Mouse (Mus musculus): ENCODE measurements at regions not wholly inside any gene's neighbourhood (a gene's known extent, or its start where the extent isn't known, plus 50 kb on each side); places are given as distances from the start of the nearest gene placed in this dataset.

DNA sequence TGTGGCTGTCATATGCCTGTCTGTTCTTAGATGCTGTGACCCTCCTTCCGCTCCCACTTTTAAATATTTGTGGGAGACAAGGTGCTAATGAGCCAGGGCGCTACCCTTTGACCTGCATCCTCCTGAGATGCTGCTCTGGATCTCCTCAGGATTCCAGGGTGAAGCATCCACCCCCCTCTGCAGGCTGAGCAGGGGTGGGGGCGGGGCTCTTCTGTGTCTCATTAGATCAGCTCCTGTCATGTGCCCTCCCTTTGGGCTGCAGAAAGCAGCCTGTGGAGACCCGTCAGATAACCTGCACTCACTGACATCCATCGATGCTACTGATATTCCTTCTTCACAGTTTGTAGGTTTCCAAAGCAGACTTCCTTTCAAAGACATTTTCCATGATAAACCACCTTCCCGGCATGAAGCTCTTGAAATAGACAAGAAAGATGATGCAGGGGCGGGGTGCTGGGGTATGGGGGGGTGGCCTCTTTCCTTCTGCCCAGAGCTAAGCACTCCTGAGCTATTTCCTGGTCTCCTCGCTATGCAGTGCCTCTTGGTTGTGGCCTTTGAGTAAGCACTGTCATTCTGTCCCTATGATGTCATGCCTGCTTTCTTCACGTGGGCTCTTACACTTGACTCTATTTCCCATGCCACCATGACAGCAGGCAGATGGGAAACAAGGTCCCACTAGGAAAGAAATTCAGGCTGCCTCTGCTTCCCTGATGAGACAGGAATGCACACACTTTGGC, 200.4 kb upstream of the Kazn start:
- Histone ChIP-seq H3K9me3 (replicated peaks; ENCODE audit: control insufficient read depth, low read length) (no peaks in the 10 kb centered on the region), H3K4me2 (ENCODE audit: low read depth, low read length) (no peak overlapping the region), H3K27ac (ENCODE audit: low read length) (no peak overlapping the region), H3K36me3 (ENCODE audit: control insufficient read depth, insufficient read depth) (no peaks in the 10 kb centered on the region), H3K27me3 (ENCODE audit: control insufficient read depth, insufficient read depth, low read length) (0 out of 2 replicates have a peak, but pooled peaks cover 3% of the 10 kb centered on the region), H3K4me1 (ENCODE audit: control insufficient read depth, insufficient read depth, low read length) (no peaks in the 10 kb centered on the region), H3K9ac (ENCODE audit: low read length) (no peak overlapping the region), H3K4me3 (ENCODE audit: low read length) (no peak overlapping the region)
- WGBS: 44% methylated on average over 9 of the region's 9 CpGs
- ATAC-seq (replicated peaks; ENCODE audit: extremely low read depth, insufficient read depth, low FRiP score): no peak

DNA sequence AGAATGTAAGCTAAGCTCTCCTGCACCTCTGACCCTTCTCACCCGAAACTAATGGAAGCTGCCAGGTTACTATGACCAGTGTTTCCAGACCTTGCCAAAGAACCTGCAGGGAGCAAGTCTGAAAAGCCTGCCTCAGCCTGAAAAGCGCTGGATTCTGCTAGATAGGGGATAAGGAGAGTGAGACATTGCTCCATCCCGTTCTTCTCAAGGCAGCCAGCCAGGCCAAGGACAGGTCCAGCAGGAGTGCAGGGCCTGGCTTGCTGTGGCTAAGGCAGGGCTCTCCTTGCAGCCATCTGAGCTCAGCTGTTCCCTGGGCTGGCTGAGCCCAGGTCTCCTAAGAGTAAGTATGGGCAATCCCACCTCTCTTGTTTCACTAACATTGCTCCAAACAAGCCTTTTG, 185.4 kb upstream of the Kazn start:
- no peaks in the 10 kb centered on the region for H3K27me3 ChIP-seq (ENCODE audit: control insufficient read depth, insufficient read depth, low read length)
- H3K4me3 ChIP-seq (ENCODE audit: low read length): no peak overlapping the region
- no peaks in the 10 kb centered on the region for H3K9me3 ChIP-seq (replicated peaks; ENCODE audit: control insufficient read depth, low read length)
- WGBS: 72% methylated on average over 3 of the region's 3 CpGs
- no peak for ATAC-seq (replicated peaks; ENCODE audit: extremely low read depth, insufficient read depth, low FRiP score)
- no peak overlapping the region for H3K4me2 ChIP-seq (ENCODE audit: low read depth, low read length)
- no peaks in the 10 kb centered on the region for H3K36me3 ChIP-seq (ENCODE audit: control insufficient read depth, insufficient read depth)
- H3K9ac ChIP-seq (ENCODE audit: low read length): no peak overlapping the region
- H3K4me1 ChIP-seq (ENCODE audit: control insufficient read depth, insufficient read depth, low read length): no peaks in the 10 kb centered on the region
- no peak overlapping the region for H3K27ac ChIP-seq (ENCODE audit: low read length)

DNA sequence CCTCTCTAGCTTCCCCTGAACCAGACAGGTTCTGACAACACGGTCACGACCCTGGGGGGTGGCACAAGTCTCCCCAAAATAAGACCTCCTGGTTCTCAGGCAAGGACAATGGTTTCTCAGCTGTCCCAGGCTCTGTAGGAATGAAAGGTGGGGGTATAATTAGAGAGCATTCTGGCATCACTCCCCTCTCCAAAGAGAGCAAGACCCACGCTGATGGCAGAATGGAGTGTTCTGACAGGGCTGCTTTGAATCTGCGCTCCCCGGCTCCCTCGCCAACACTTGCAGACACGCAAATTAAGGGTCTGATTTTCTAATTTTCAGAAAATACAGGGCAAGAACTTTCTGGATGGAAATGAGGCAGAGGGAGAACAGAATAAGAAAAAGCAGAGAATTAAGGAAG, 181.2 kb upstream of the Kazn start:
- no peaks in the 10 kb centered on the region for H3K9me3 ChIP-seq (replicated peaks; ENCODE audit: control insufficient read depth, low read length)
- H3K27me3 ChIP-seq (ENCODE audit: control insufficient read depth, insufficient read depth, low read length): no peaks in the 10 kb centered on the region
- WGBS: 83% methylated on average over 7 of the region's 7 CpGs
- no peak overlapping the region for H3K27ac ChIP-seq (ENCODE audit: low read length)
- no peak for ATAC-seq (replicated peaks; ENCODE audit: extremely low read depth, insufficient read depth, low FRiP score)
- H3K9ac ChIP-seq (ENCODE audit: low read length): no peak overlapping the region
- no peaks in the 10 kb centered on the region for H3K36me3 ChIP-seq (ENCODE audit: control insufficient read depth, insufficient read depth)
- H3K4me3 ChIP-seq (ENCODE audit: low read length): no peak overlapping the region
- no peaks in the 10 kb centered on the region for H3K4me1 ChIP-seq (ENCODE audit: control insufficient read depth, insufficient read depth, low read length)
- H3K4me2 ChIP-seq (ENCODE audit: low read depth, low read length): no peak overlapping the region

DNA sequence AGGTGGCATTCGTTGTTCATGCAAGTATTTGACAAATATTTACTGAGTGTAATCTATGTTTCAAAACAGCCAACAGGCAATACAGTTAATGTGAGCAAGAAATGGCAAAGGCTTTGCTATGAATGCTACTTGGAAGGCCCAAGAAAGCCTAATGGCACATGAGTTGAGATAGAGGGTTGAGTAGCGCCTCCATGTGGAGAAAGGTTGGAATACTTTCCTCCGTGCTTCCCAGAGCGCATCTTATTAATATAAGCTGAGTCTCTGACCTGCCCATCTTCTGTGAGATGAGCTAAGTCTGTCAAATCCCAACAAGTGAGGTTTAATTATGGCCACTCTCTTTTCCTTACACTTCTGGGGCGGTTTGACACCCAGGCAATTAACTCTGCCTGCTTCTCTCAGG, 175.7 kb upstream of the Kazn start:
- no peaks in the 10 kb centered on the region for H3K9me3 ChIP-seq (replicated peaks; ENCODE audit: control insufficient read depth, low read length)
- no peaks in the 10 kb centered on the region for H3K4me1 ChIP-seq (ENCODE audit: control insufficient read depth, insufficient read depth, low read length)
- no peak overlapping the region for H3K9ac ChIP-seq (ENCODE audit: low read length)
- H3K27ac ChIP-seq (ENCODE audit: low read length): no peak overlapping the region
- no peak overlapping the region for H3K4me3 ChIP-seq (ENCODE audit: low read length)
- no peak overlapping the region for H3K4me2 ChIP-seq (ENCODE audit: low read depth, low read length)
- H3K27me3 ChIP-seq (ENCODE audit: control insufficient read depth, insufficient read depth, low read length): no peaks in the 10 kb centered on the region
- 59% methylated on average over 5 of the region's 5 CpGs for WGBS
- ATAC-seq (replicated peaks; ENCODE audit: extremely low read depth, insufficient read depth, low FRiP score): no peak
- H3K36me3 ChIP-seq (ENCODE audit: control insufficient read depth, insufficient read depth): no peaks in the 10 kb centered on the region

DNA sequence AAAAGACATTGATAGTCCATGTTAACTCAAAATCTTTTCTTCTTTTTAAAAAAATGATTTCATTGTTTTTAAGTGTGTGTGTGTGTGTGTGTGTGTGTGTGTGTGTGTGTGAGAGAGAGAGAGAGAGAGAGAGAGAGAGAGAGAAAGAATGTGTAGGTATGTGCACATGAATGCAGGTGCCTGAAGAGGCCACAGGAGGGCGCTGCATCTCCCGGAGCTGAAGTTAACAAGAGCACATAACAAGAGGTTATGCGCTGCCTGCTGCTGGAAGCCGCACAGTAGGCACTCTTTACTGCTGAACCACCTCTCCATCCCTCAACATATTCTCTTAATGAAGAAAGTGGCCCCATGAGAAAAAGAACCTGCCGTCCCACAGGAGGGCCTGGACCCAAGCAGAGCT, 172.6 kb upstream of the Kazn start:
- Histone ChIP-seq H3K4me2 (ENCODE audit: low read depth, low read length) (no peak overlapping the region), H3K27me3 (ENCODE audit: control insufficient read depth, insufficient read depth, low read length) (no peaks in the 10 kb centered on the region), H3K4me3 (ENCODE audit: low read length) (no peak overlapping the region), H3K9ac (ENCODE audit: low read length) (no peak overlapping the region), H3K9me3 (replicated peaks; ENCODE audit: control insufficient read depth, low read length) (no peaks in the 10 kb centered on the region), H3K36me3 (ENCODE audit: control insufficient read depth, insufficient read depth) (no peaks in the 10 kb centered on the region), H3K4me1 (ENCODE audit: control insufficient read depth, insufficient read depth, low read length) (no peaks in the 10 kb centered on the region), H3K27ac (ENCODE audit: low read length) (no peak overlapping the region)
- ATAC-seq (replicated peaks; ENCODE audit: extremely low read depth, insufficient read depth, low FRiP score): no peak
- WGBS: 87% methylated on average over 5 of the region's 5 CpGs

DNA sequence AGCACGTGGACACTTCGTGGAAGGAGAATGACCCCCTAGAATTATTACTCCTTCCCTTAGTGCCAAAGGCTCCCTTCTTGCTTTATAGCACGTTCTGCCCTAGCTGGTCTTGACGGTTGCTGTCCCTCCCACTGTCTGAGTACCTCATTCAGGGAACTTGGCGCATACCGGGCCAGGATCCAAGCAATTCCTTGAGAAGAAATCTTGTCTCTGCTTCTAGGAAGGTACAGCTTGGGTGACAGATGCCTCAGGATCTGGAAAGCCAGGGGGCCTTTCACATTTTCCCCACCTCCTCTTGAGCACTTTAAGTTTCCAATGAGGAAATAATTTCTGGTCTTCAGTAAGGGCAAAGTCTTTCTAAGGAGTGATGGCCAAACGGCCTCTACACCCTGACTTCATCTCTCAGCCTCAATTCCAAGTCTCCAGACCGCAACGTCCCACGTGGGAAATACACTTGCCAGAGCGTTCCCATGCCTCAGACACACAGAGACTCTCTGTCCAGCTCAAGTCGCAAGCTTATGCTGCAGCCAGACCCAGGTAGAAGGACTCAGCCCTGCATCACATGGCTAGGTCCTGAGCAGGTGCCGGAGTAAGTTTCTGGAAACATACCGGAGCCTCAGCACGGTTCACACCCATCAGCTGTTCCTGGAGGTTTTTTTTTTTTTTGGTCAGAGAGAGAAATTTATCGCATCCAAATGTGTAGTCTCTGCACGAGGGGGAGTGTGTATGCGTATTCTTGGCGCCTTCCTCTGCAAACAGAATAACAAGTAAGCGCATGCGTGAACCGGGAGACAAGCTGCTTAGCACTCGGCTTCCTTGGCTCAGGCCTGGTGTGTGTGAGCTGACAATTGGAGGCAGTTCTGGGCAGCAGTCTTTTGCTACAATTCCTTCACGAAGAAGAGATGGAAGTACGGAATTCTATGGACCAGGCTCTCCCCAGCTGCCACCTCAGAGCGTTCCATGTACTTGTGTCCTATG, 171.7 kb upstream of the Kazn start:
- no peaks in the 10 kb centered on the region for H3K36me3 ChIP-seq (ENCODE audit: control insufficient read depth, insufficient read depth)
- no peaks in the 10 kb centered on the region for H3K9me3 ChIP-seq (replicated peaks; ENCODE audit: control insufficient read depth, low read length)
- no peak overlapping the region for H3K27ac ChIP-seq (ENCODE audit: low read length)
- H3K4me2 ChIP-seq (ENCODE audit: low read depth, low read length): no peak overlapping the region
- H3K27me3 ChIP-seq (ENCODE audit: control insufficient read depth, insufficient read depth, low read length): no peaks in the 10 kb centered on the region
- WGBS: 72% methylated on average over 26 of the region's 26 CpGs
- H3K4me3 ChIP-seq (ENCODE audit: low read length): no peak overlapping the region
- H3K9ac ChIP-seq (ENCODE audit: low read length): no peak overlapping the region
- ATAC-seq (replicated peaks; ENCODE audit: extremely low read depth, insufficient read depth, low FRiP score): no peak
- no peaks in the 10 kb centered on the region for H3K4me1 ChIP-seq (ENCODE audit: control insufficient read depth, insufficient read depth, low read length)

DNA sequence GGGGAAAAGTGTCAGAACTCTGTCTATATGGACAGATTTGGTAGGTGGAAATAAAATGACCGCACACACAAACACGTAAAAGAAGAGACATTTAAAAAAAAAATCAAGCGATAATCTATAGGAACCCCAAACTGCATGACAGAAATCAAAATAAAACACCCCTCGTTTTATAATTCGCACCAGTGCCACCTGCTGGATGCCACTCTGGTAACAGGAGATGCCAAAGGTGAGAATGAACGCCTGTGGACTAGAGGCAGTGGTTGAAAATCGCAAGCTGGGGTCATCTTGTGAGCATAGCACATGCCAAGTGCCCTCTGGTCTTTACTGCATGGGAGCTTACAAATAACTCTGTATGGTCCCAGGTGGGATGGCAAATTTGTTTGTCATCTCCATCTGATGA, 158.7 kb upstream of the Kazn start:
- H3K9ac ChIP-seq (ENCODE audit: low read length): no peak overlapping the region
- 60% methylated on average over 7 of the region's 7 CpGs for WGBS
- no peak overlapping the region for H3K4me2 ChIP-seq (ENCODE audit: low read depth, low read length)
- H3K27me3 ChIP-seq (ENCODE audit: control insufficient read depth, insufficient read depth, low read length): no peaks in the 10 kb centered on the region
- ATAC-seq (replicated peaks; ENCODE audit: extremely low read depth, insufficient read depth, low FRiP score): no peak
- H3K9me3 ChIP-seq (replicated peaks; ENCODE audit: control insufficient read depth, low read length): peaks cover 3% of the 10 kb centered on the region
- no peaks in the 10 kb centered on the region for H3K4me1 ChIP-seq (ENCODE audit: control insufficient read depth, insufficient read depth, low read length)
- no peak overlapping the region for H3K27ac ChIP-seq (ENCODE audit: low read length)
- H3K4me3 ChIP-seq (ENCODE audit: low read length): no peak overlapping the region
- H3K36me3 ChIP-seq (ENCODE audit: control insufficient read depth, insufficient read depth): no peaks in the 10 kb centered on the region

DNA sequence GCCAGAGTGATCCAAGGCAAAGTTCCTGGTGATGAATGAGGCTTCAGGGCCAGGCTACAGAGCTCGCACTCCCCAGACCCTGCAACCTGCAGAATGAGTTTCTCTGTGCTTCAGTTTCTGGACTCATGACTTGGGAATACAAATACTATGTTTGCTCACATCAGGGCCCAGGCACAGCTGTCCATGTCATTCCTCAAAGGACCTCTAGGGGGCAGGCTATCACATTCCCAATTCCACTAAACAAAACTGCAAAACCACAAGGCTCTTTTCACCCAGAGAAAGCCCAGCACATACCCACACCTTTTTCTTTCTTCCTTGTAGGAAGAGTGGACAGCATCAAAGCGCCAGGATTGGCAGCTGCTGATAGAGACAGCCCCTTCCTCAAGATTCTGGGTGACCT, 153.7 kb upstream of the Kazn start:
- Histone ChIP-seq H3K4me2 (ENCODE audit: low read depth, low read length) (no peak overlapping the region), H3K4me3 (ENCODE audit: low read length) (no peak overlapping the region), H3K9ac (ENCODE audit: low read length) (no peak overlapping the region), H3K36me3 (ENCODE audit: control insufficient read depth, insufficient read depth) (no peaks in the 10 kb centered on the region), H3K4me1 (ENCODE audit: control insufficient read depth, insufficient read depth, low read length) (no peaks in the 10 kb centered on the region), H3K27ac (ENCODE audit: low read length) (no peak overlapping the region), H3K27me3 (ENCODE audit: control insufficient read depth, insufficient read depth, low read length) (no peaks in the 10 kb centered on the region), H3K9me3 (replicated peaks; ENCODE audit: control insufficient read depth, low read length) (0 out of 2 replicates have a peak, but pooled peaks cover 4% of the 10 kb centered on the region)
- no peak for ATAC-seq (replicated peaks; ENCODE audit: extremely low read depth, insufficient read depth, low FRiP score)
- WGBS: 38% methylated on average over 2 of the region's 2 CpGs

DNA sequence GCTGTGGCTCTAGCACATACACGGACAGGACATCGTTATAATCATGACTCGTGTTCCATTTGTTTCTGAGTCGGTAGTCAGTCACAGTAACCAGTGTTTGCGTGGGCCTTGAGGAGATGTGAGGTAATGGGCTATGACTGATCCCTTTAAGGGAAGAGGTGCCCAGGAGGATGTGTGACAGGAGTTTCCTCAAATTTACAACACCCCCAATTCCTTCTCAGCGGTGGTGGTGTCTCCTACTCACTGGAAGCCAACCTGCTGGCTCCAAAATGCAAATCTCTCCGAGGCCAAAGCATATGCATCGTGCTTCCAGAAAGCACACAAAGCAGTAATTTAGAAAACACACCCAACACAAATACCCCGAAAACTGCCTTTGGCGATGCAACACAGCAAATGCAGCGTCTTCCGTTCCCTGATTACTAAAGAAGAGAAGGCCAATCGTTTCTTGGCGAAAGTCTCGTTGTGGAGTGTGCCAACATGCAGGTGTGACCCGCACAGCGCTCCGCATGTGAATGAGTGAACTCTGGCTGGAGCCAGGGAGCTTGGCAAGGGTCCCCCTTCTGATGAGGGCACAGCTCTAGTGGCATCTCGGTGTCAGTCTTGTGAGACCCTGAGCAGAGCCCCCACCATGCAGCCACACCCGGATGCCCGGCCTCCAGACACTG, 151.5 kb upstream of the Kazn start:
- H3K27ac ChIP-seq (ENCODE audit: low read length): no peak overlapping the region
- 0 out of 2 replicates have a peak, but pooled peaks cover 4% of the 10 kb centered on the region for H3K9me3 ChIP-seq (replicated peaks; ENCODE audit: control insufficient read depth, low read length)
- no peaks in the 10 kb centered on the region for H3K36me3 ChIP-seq (ENCODE audit: control insufficient read depth, insufficient read depth)
- ATAC-seq (replicated peaks; ENCODE audit: extremely low read depth, insufficient read depth, low FRiP score): no peak
- H3K4me2 ChIP-seq (ENCODE audit: low read depth, low read length): no peak overlapping the region
- H3K4me1 ChIP-seq (ENCODE audit: control insufficient read depth, insufficient read depth, low read length): no peaks in the 10 kb centered on the region
- no peak overlapping the region for H3K9ac ChIP-seq (ENCODE audit: low read length)
- WGBS: 87% methylated on average over 21 of the region's 21 CpGs
- no peaks in the 10 kb centered on the region for H3K27me3 ChIP-seq (ENCODE audit: control insufficient read depth, insufficient read depth, low read length)
- H3K4me3 ChIP-seq (ENCODE audit: low read length): no peak overlapping the region
